Mouse (Mus musculus) myocyte (in vitro differentiated cells): ENCODE measurements around the gene Abca15. TPM values are rescaled to one million over a fixed set of nuclear protein-coding genes. Genes with fewer than 3 reads are reported as not detected.

ENCODE experiments used
- H3K27me3 ChIP-seq: one replicate; pipeline ENCODE4 v1.6.1; 2011; ENCODE audit not compliant: control insufficient read depth, insufficient read depth, insufficient read length
- H3K36me3 ChIP-seq: one replicate; pipeline ENCODE4 v1.6.1; 2011; ENCODE audit not compliant: control insufficient read depth, insufficient read depth
- H3K4me2 ChIP-seq: one replicate; pipeline ENCODE4 v1.6.1; 2011; ENCODE audit warnings: low read depth, control low read depth
- H3K4me3 ChIP-seq: one replicate; pipeline ENCODE4 v1.5.1; 2011; ENCODE audit warnings: mild to moderate bottlenecking, control low read depth, moderate library complexity
- H3K79me2 ChIP-seq: one replicate; pipeline ENCODE4 v1.6.1; 2011; ENCODE audit not compliant: control insufficient read depth, insufficient read depth
- H3ac ChIP-seq: one replicate; pipeline ENCODE4 v1.6.1; 2011; ENCODE audit not compliant: control insufficient read depth, insufficient read length
- CEBPB ChIP-seq: IDR thresholded peaks from 2 replicates; pipeline ENCODE4 v1.6.1; 2011; ENCODE audit warnings: mild to moderate bottlenecking, moderate library complexity; ENCODE audit not compliant: poor library complexity, insufficient read depth, severe bottlenecking
- E2F4 ChIP-seq: IDR thresholded peaks from one replicate; pipeline ENCODE4 v1.6.1; 2011; ENCODE audit warnings: mild to moderate bottlenecking, control low read depth, moderate library complexity; ENCODE audit not compliant: insufficient read depth
- MAX ChIP-seq: IDR thresholded peaks from one replicate; pipeline ENCODE4 v1.6.1; 2011; ENCODE audit warnings: low read depth, mild to moderate bottlenecking, control low read depth
- MYOD1 ChIP-seq, 3 experiments: IDR thresholded peaks; one replicate each; pipeline ENCODE4 v1.6.1; 2011; ENCODE audit warnings: control low read depth in 2 of 3, low read depth in 2 of 3, mild to moderate bottlenecking in 2 of 3, moderate library complexity in 1 of 3; ENCODE audit not compliant: insufficient read length in 2 of 3, control insufficient read depth in 1 of 3
- MYOG ChIP-seq, 3 experiments: IDR thresholded peaks; one replicate each; pipeline ENCODE4 v1.6.1; 2011; ENCODE audit warnings: control low read depth in 2 of 3, low read depth in 2 of 3, mild to moderate bottlenecking in 2 of 3; ENCODE audit not compliant: insufficient read length in 2 of 3, control insufficient read depth in 1 of 3, insufficient read depth in 1 of 3
- POLR2A ChIP-seq: IDR thresholded peaks from one replicate; pipeline ENCODE4 v1.6.1; 2011; ENCODE audit warnings: low read depth, mild to moderate bottlenecking, control low read depth, moderate library complexity; ENCODE audit not compliant: insufficient read length
- POLR2AphosphoS2 ChIP-seq: IDR thresholded peaks from one replicate; pipeline ENCODE4 v1.6.1; 2011; ENCODE audit warnings: low read depth, control low read depth; ENCODE audit not compliant: insufficient read length
- REST ChIP-seq: IDR thresholded peaks from one replicate; pipeline ENCODE4 v1.6.1; 2011; ENCODE audit warnings: mild to moderate bottlenecking, control low read depth, moderate library complexity; ENCODE audit not compliant: insufficient read depth, insufficient read length
- SRF ChIP-seq: IDR thresholded peaks from one replicate; pipeline ENCODE4 v1.6.1; 2011; ENCODE audit warnings: low read depth; ENCODE audit not compliant: control insufficient read depth, insufficient read length
- TCF12 ChIP-seq: IDR thresholded peaks from one replicate; pipeline ENCODE4 v1.6.1; 2011; ENCODE audit warnings: mild to moderate bottlenecking, control low read depth; ENCODE audit not compliant: poor library complexity, insufficient read depth, severe bottlenecking
- TCF3 ChIP-seq: IDR thresholded peaks from one replicate; pipeline ENCODE4 v1.6.1; 2011; ENCODE audit warnings: low read depth, control low read depth; ENCODE audit not compliant: insufficient read length
- USF1 ChIP-seq: IDR thresholded peaks from one replicate; pipeline ENCODE4 v1.6.1; 2011; ENCODE audit warnings: low read depth, mild to moderate bottlenecking, control low read depth, moderate library complexity
- polyA plus RNA-seq: library from polyadenylated mRNA; unstranded; fragments of >200 nt; fragmentation: generic; extraction: Trizol; gene quantifications from one replicate; pipeline ENCODE4 v1.2.1, GENCODE M21; 2012; ENCODE audit warnings: missing spikeins

Abca15 gene
- polyA plus RNA-seq, 1 experiment: not detected

- Histone ChIP-seq H3K4me2 (no peak overlapping the region), H3K4me3 (no peak overlapping the region), H3ac (no peak overlapping the region), H3K36me3 (no peaks in the 10 kb centered on the region), H3K27me3 (no peaks in the 10 kb centered on the region), H3K79me2 (no peaks in the 10 kb centered on the region)
- TF ChIP-seq MYOD1 (IDR thresholded peaks at IDR 0.05; ENCODE audit: control insufficient read depth in 1 of 3, insufficient read length in 2 of 3, low read depth in 2 of 3): no peak
- no peak for TF ChIP-seq TCF3
- TF ChIP-seq POLR2A: no peak
- TF ChIP-seq USF1: no peak
- no peak for TF ChIP-seq REST
- TF ChIP-seq E2F4: no peak
- no peak for TF ChIP-seq SRF
- no peak for TF ChIP-seq POLR2AphosphoS2
- no peak for TF ChIP-seq TCF12
- no peak for TF ChIP-seq MYOG (IDR thresholded peaks at IDR 0.05; ENCODE audit: control insufficient read depth in 1 of 3, insufficient read depth in 1 of 3, insufficient read length in 2 of 3, low read depth in 2 of 3)
- no peak for TF ChIP-seq CEBPB
- TF ChIP-seq MAX: no peak
Measured at GRCm38 (mm10) chr7:120361159-120361558, 32.7 kb downstream of the Abca15 start.

GRCm38 (mm10) chr7:120409447-120409846 is 81.0 kb downstream of the Abca15 start, which contains the start of gene Abca16:
Gene Abca16, plus strand, starts transcription at chr7:120409647.
- Histone ChIP-seq H3K27me3 (no peaks in the 10 kb centered on the region), H3ac (no peak within 1 kb of the TSS), H3K36me3 (no peaks in the 10 kb centered on the region), H3K4me2 (no peak within 1 kb of the TSS), H3K4me3 (no peak within 1 kb of the TSS), H3K79me2 (no peaks in the 10 kb centered on the region)
- no peak for TF ChIP-seq POLR2AphosphoS2
- no peak for TF ChIP-seq MAX
- TF ChIP-seq TCF3: no peak
- no peak for TF ChIP-seq USF1
- no peak for TF ChIP-seq CEBPB
- no peak for TF ChIP-seq MYOG (IDR thresholded peaks at IDR 0.05; ENCODE audit: control insufficient read depth in 1 of 3, insufficient read depth in 1 of 3, insufficient read length in 2 of 3, low read depth in 2 of 3)
- no peak for TF ChIP-seq MYOD1 (IDR thresholded peaks at IDR 0.05; ENCODE audit: control insufficient read depth in 1 of 3, insufficient read length in 2 of 3, low read depth in 2 of 3)
- no peak for TF ChIP-seq E2F4
- TF ChIP-seq REST: no peak
- TF ChIP-seq TCF12: no peak
- no peak for TF ChIP-seq POLR2A
- TF ChIP-seq SRF: no peak

- Histone ChIP-seq H3K4me2 (no peak overlapping the region), H3K36me3 (no peaks in the 10 kb centered on the region), H3K4me3 (no peak overlapping the region), H3K79me2 (no peaks in the 10 kb centered on the region), H3ac (no peak overlapping the region), H3K27me3 (no peaks in the 10 kb centered on the region)
- TF ChIP-seq USF1 (no peak), POLR2A (no peak), CEBPB (no peak), REST (no peak), SRF (no peak), E2F4 (no peak)
Measured at GRCm38 (mm10) chr7:120412391-120412790, 83.9 kb downstream of the Abca15 start.

GRCm38 (mm10) chr7:120426625-120427024 is 98.2 kb downstream of the Abca15 start:
- H3ac ChIP-seq: no peak overlapping the region
- H3K36me3 ChIP-seq: no peaks in the 10 kb centered on the region
- no peak for TF ChIP-seq SRF
- TF ChIP-seq REST: peak; percentile 68
- no peaks in the 10 kb centered on the region for H3K27me3 ChIP-seq
- H3K4me2 ChIP-seq: no peak overlapping the region
- H3K4me3 ChIP-seq: no peak overlapping the region
- no peaks in the 10 kb centered on the region for H3K79me2 ChIP-seq

GRCm38 (mm10) chr7:120431464-120431863 is 103.0 kb downstream of the Abca15 start:
- H3K36me3 ChIP-seq: no peaks in the 10 kb centered on the region
- H3K4me3 ChIP-seq: no peak overlapping the region
- H3K79me2 ChIP-seq: no peaks in the 10 kb centered on the region
- no peak for TF ChIP-seq REST
- no peak for TF ChIP-seq POLR2A
- no peak for TF ChIP-seq USF1
- TF ChIP-seq MYOG (IDR thresholded peaks at IDR 0.05; ENCODE audit: control insufficient read depth in 1 of 3, insufficient read depth in 1 of 3, insufficient read length in 2 of 3, low read depth in 2 of 3): peak in 1 of 3 experiments; percentile 25
- TF ChIP-seq POLR2AphosphoS2: no peak
- peak in 1 of 3 experiments; percentile 15 for TF ChIP-seq MYOD1 (IDR thresholded peaks at IDR 0.05; ENCODE audit: control insufficient read depth in 1 of 3, insufficient read length in 2 of 3, low read depth in 2 of 3)
- no peak for TF ChIP-seq E2F4
- no peak for TF ChIP-seq TCF12
- no peak for TF ChIP-seq MAX
- TF ChIP-seq TCF3: no peak
- TF ChIP-seq CEBPB: no peak
- H3K27me3 ChIP-seq: no peaks in the 10 kb centered on the region
- H3ac ChIP-seq: no peak overlapping the region
- no peak overlapping the region for H3K4me2 ChIP-seq

Other genes starting within 250 kb of the Abca15 start
- gene Dnah3, start 233.4 kb upstream of the Abca15 start, polyA plus RNA-seq: 0.01 TPM
- 9.9 TPM for gene Tmem159, start 226.3 kb upstream of the Abca15 start, polyA plus RNA-seq
- gene Zp2, start 183.4 kb upstream of the Abca15 start, polyA plus RNA-seq: 0.08 TPM
- not detected for gene Anks4b, start 154.8 kb upstream of the Abca15 start, polyA plus RNA-seq
- gene Crym, start 126.6 kb upstream of the Abca15 start, polyA plus RNA-seq: 9.8 TPM
- not detected for gene Abca14, start 124.7 kb upstream of the Abca15 start, polyA plus RNA-seq
- gene Abca16, start 81.0 kb downstream of the Abca15 start, polyA plus RNA-seq: not detected